Mouse (Mus musculus) spleen, postnatal 0 days (tissue): ENCODE measurements around the gene Olfr466. TPM values are rescaled to one million over a fixed set of nuclear protein-coding genes. Genes with fewer than 3 reads are reported as not detected.

Experiments
- polyA plus RNA-seq: library from polyadenylated mRNA; unstranded; fragments of >200 nt; fragmentation: Nextera tagmentation; extraction: Ambion mirVana; gene quantifications from 2 replicates; pipeline ENCODE4 v1.2.1, GENCODE M21; 2015

Olfr466 gene
- not detected in 2 replicates for polyA plus RNA-seq

DNA sequence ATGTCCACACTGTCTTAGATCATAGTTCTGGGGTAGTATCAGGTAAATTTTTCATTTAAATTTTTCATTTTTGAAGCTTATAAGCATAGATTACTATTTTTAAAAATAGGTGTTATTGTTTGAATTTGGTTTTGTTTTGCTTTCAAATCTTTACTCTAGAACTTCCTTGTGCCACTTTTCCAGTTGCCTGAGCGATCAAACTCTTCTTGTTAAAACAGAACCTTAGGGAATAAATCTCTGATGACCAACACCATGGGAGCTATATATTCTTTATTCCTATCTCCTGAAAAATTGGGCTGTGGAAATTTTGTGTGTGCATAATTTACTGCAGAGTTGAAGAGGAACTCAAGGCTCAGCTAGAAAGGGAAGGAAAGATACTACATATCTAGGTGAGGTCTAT lies at the start of gene Olfr466:
Gene Olfr466, plus strand, starts transcription at position 301 of the 400 bp plus-strand sequence.

DNA sequence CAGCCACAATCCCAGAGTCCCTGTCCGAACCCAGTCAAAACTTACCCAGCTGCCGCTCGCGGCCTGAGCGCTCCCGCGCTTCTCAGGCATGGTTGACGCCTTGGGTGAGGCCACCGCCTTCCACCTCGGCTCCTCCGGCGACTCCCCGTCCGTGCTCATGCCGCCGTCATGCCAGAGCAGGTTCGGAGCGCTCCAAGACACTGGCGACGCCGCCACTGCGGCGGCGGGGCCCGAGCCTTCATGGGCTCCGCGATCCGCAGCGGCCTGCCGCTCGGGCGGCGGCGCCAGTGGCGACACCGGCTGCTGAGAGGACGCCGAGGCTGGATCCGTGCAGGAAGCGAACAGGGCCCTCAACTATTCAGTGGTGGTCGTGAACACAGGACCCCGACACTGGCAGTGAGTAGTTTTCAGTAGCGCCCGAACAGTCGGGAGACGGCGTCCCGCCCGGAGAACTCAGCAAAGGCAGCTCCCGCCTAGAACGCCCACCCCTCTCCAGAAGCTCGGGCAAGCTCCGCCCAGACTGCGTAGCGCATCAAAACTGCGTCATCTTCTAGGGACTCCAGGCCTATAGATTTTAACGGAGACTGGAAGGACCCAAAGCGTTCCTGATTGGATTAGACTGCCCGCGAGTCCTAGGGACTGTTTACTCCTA lies 37.5 kb upstream of the Olfr466 start, which contains the start of gene Mfsd14b:
Gene Mfsd14b, minus strand, starts transcription at position 517 of the 652 bp plus-strand sequence.

DNA sequence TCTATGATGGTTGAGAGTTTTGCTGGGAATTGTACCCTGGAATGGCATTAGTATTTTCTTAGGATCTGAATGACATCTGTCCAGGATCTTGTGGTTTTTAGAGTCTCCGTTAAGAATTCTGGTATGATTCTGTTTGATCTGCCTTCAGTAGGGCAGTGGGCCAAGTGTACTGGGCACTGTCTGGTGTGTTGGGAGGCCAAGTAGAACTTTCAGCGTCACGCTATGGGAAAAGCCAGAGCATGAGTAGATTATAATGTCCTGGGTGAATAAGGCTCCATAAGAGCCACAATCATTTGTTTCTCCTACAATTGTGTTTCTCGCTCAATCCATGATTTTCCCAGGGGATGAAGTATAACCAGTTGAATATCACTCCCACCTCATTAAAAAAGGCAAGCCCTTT lies 12.3 kb upstream of the Olfr466 start, which contains the start of gene Olfr465-ps1:
Gene Olfr465-ps1, plus strand, starts transcription at position 301 of the 400 bp plus-strand sequence.

Other genes with a start within 250 kb of the Olfr466 start
- 0.06 TPM in 1 of 2 replicates, not detected in the other for gene Cntnap3, start 246.3 kb upstream of the Olfr466 start, polyA plus RNA-seq
- not detected in 2 replicates for gene Spata31, start 232.8 kb upstream of the Olfr466 start, polyA plus RNA-seq
- gene Spata31d1c, start 117.2 kb upstream of the Olfr466 start, polyA plus RNA-seq = not detected in 2 replicates
- gene Prss47, start 97.5 kb upstream of the Olfr466 start, polyA plus RNA-seq = not detected in 2 replicates
- gene Mfsd14b, start 37.3 kb upstream of the Olfr466 start, polyA plus RNA-seq = 52.5 and 57.4 TPM in 2 replicates
- gene Olfr465-ps1, start 12.2 kb upstream of the Olfr466 start, polyA plus RNA-seq = not detected in 2 replicates
- not detected in 2 replicates for gene Nlrp4f, start 55.7 kb downstream of the Olfr466 start, polyA plus RNA-seq
- gene Gm10775, start 109.3 kb downstream of the Olfr466 start, polyA plus RNA-seq = not detected in 2 replicates
- 7.3 and 7.5 TPM in 2 replicates for gene Zfp369, start 128.6 kb downstream of the Olfr466 start, polyA plus RNA-seq